Mouse (Mus musculus) hindbrain, embryonic 13.5 days (tissue): ENCODE measurements around the gene Glyat. TPM values are rescaled to one million over a fixed set of nuclear protein-coding genes. Genes with fewer than 3 reads are reported as not detected.

Experiments
- ATAC-seq: fragments of 200-750 bp; cut with Nextera tagmentation; 2 replicates; pipeline ENCODE4 v1.8.0; 2017; ENCODE audit warnings: moderate TSS enrichment; ENCODE audit not compliant: low FRiP score
- H3K27ac ChIP-seq: fragments of 300-500 bp; sonication (generic); 2 replicates; pipeline ENCODE4 v1.5.1; 2015; ENCODE audit warnings: inconsistent platforms, mild to moderate bottlenecking, moderate library complexity
- H3K27me3 ChIP-seq: fragments of 300-500 bp; sonication (generic); 2 replicates; pipeline ENCODE4 v1.6.1; 2015; ENCODE audit warnings: mild to moderate bottlenecking, inconsistent platforms
- H3K36me3 ChIP-seq: fragments of 300-500 bp; sonication (generic); 2 replicates; pipeline ENCODE4 v1.6.1; 2015; ENCODE audit warnings: mild to moderate bottlenecking, inconsistent platforms
- H3K4me1 ChIP-seq: fragments of 300-500 bp; sonication (generic); replicated peaks from 2 replicates; pipeline ENCODE4 v1.6.1; 2015; ENCODE audit warnings: inconsistent platforms
- H3K4me2 ChIP-seq: fragments of 300-500 bp; sonication (generic); 2 replicates; pipeline ENCODE4 v1.6.1; 2015; ENCODE audit warnings: inconsistent platforms, mild to moderate bottlenecking, moderate library complexity
- H3K4me3 ChIP-seq: fragments of 300-500 bp; sonication (generic); 2 replicates; pipeline ENCODE4 v1.5.1; 2015; ENCODE audit warnings: mild to moderate bottlenecking, inconsistent platforms
- H3K9ac ChIP-seq: fragments of 300-500 bp; sonication (generic); 2 replicates; pipeline ENCODE4 v1.6.1; 2015; ENCODE audit warnings: mild to moderate bottlenecking, inconsistent platforms
- H3K9me3 ChIP-seq: fragments of 300-500 bp; sonication (generic); 2 replicates; pipeline ENCODE4 v1.6.1; 2016; ENCODE audit warnings: inconsistent platforms
- polyA plus RNA-seq: library from polyadenylated mRNA; unstranded; fragments of >200 nt; fragmentation: Nextera tagmentation; extraction: Ambion mirVana; gene quantifications from 2 replicates; pipeline ENCODE4 v1.2.1, GENCODE M21; 2015

The Glyat gene
- polyA plus RNA-seq, 1 experiment from 2014 or later = not detected

- no peak for ATAC-seq
- Histone ChIP-seq H3K27me3 (no peaks in the 10 kb centered on the region), H3K4me1 (no peaks in the 10 kb centered on the region), H3K9me3 (no peaks in the 10 kb centered on the region), H3K4me2 (no peak overlapping the region), H3K36me3 (no peaks in the 10 kb centered on the region), H3K4me3 (no peak overlapping the region), H3K9ac (no peak overlapping the region), H3K27ac (no peak overlapping the region)
Measured at GRCm38 (mm10) chr19:12696221-12696620, 63.1 kb downstream of the Glyat start.

Other genes with a start within 250 kb of the Glyat start
- not detected in 2 replicates for gene Olfr1440, start 246.0 kb upstream of the Glyat start, polyA plus RNA-seq
- gene Olfr1441, start 215.9 kb upstream of the Glyat start, polyA plus RNA-seq = not detected in 2 replicates
- gene Pfpl, start 205.4 kb upstream of the Glyat start, polyA plus RNA-seq = not detected in 2 replicates
- gene Mpeg1, start 172.5 kb upstream of the Glyat start, polyA plus RNA-seq = 0.47 and 0.78 TPM in 2 replicates
- 34.8 and 36.8 TPM in 2 replicates for gene Dtx4, start 131.9 kb upstream of the Glyat start, polyA plus RNA-seq
- 7.8 and 8.0 TPM in 2 replicates for gene Fam111a, start 87.6 kb upstream of the Glyat start, polyA plus RNA-seq
- 0.19 TPM in 1 of 2 replicates, not detected in the other for gene Gm4952, start 33.3 kb upstream of the Glyat start, polyA plus RNA-seq
- gene Olfr1442, start 37.1 kb downstream of the Glyat start, polyA plus RNA-seq = not detected in 2 replicates
- gene Olfr1443, start 44.8 kb downstream of the Glyat start, polyA plus RNA-seq = not detected in 2 replicates
- gene Keg1, start 62.5 kb downstream of the Glyat start, polyA plus RNA-seq = not detected in 2 replicates
- 1.2 and 1.6 TPM in 2 replicates for gene Cntf, start 132.3 kb downstream of the Glyat start, polyA plus RNA-seq
- gene Zfp91, start 162.8 kb downstream of the Glyat start, polyA plus RNA-seq = 14.7 and 15.8 TPM in 2 replicates
- 1.5 and 1.6 TPM in 2 replicates for gene Lpxn, start 162.9 kb downstream of the Glyat start, polyA plus RNA-seq
- not detected in 2 replicates for gene Gm5244, start 213.4 kb downstream of the Glyat start, polyA plus RNA-seq
- not detected in 2 replicates for gene Olfr1444, start 224.0 kb downstream of the Glyat start, polyA plus RNA-seq